19 mouse cellular contexts compared by ENCODE assay signal in genomic region chr2:21810431-21810830, GRCm38 (mm10).
"Had no signal": no experiment of that assay in that cellular context is flagged by ENCODE, and none has a peak within 500 bp of the region (broad histone marks: within the 10 kb centered on the region; RNA-seq: fewer than 3 reads in every experiment).

No protein-coding gene starts in this region.

- H3K36me3 ChIP-seq: liver, embryonic 13.5 days; liver, embryonic 15.5 days; lung, embryonic 15.5 days; midbrain, embryonic 12.5 days; neural tube, embryonic 12.5 days; stomach, embryonic 15.5 days had no signal

- DNase-seq: liver, embryonic 13.5 days; liver, postnatal 0 days; lung, adult 2 months; lung, postnatal 14 days; lung, postnatal 36 days; right cerebral cortex, postnatal 14 days; thymus, adult 2 months; thymus, postnatal 14 days; thymus, postnatal 36 days had no signal

- H3K4me2 ChIP-seq: liver, embryonic 11.5 days; liver, embryonic 13.5 days; liver, embryonic 15.5 days; lung, embryonic 15.5 days; midbrain, embryonic 12.5 days; neural tube, embryonic 12.5 days; stomach, embryonic 15.5 days had no signal

- H3K9me3 ChIP-seq: liver, embryonic 13.5 days; liver, embryonic 15.5 days; lung, embryonic 15.5 days; midbrain, embryonic 12.5 days; neural tube, embryonic 12.5 days; stomach, embryonic 15.5 days had no signal

- H3K4me3 ChIP-seq: liver, embryonic 13.5 days; liver, embryonic 15.5 days; lung, embryonic 15.5 days; megakaryocyte, embryonic 14.5 days; midbrain, embryonic 12.5 days; neural tube, embryonic 12.5 days; stomach, embryonic 15.5 days had no signal

- H3K4me1 ChIP-seq: liver, embryonic 13.5 days; liver, embryonic 15.5 days; lung, embryonic 15.5 days; megakaryocyte, embryonic 14.5 days; midbrain, embryonic 12.5 days; neural tube, embryonic 12.5 days; stomach, embryonic 15.5 days had no signal

- H3K27me3 ChIP-seq: liver, embryonic 13.5 days; liver, embryonic 15.5 days; lung, embryonic 15.5 days; megakaryocyte, embryonic 14.5 days; midbrain, embryonic 12.5 days; neural tube, embryonic 12.5 days; stomach, embryonic 15.5 days had no signal

- H3K9ac ChIP-seq: liver, embryonic 13.5 days; liver, embryonic 15.5 days; liver, postnatal 0 days; lung, embryonic 15.5 days; midbrain, embryonic 12.5 days; neural tube, embryonic 12.5 days; stomach, embryonic 15.5 days had no signal

- ATAC-seq: liver, postnatal 0 days; lung, postnatal 0 days had no signal

- H3K27ac ChIP-seq: liver, embryonic 13.5 days; liver, embryonic 15.5 days; lung, embryonic 15.5 days; macrophage; midbrain, embryonic 12.5 days; neural tube, embryonic 12.5 days; stomach, embryonic 15.5 days; stomach, postnatal 0 days had no signal
